Mouse (Mus musculus): ENCODE results near the gene Hexa. TPM values are rescaled to one million over a fixed set of nuclear protein-coding genes. Genes with fewer than 3 reads are reported as not detected.

The Hexa gene
- total and polyA plus RNA-seq, 3 experiments: 44.3 to 54.0 TPM; not detected in 1

GRCm38 (mm10) chr9:59533889-59534288 is 5.5 kb upstream of the Hexa start:
- TF ChIP-seq CHD2 (IDR thresholded peaks at IDR 0.05; ENCODE audit: low read length): no peak
- Histone ChIP-seq H3K9ac (ENCODE audit: control insufficient read depth, low read depth, low read length, poor library complexity, severe bottlenecking) (no peak overlapping the region), H3K27ac (ENCODE audit: control insufficient read depth, low read depth, low read length) (no peak overlapping the region), H3K4me3 (ENCODE audit: control insufficient read depth in 1 of 2, insufficient read depth in 1 of 2, low read depth in 2 of 2, low read length in 2 of 2) (no peak overlapping the region), H3K79me2 (ENCODE audit: control insufficient read depth, insufficient read depth, low read length, poor library complexity) (no peaks in the 10 kb centered on the region), H3K27me3 (ENCODE audit: control insufficient read depth in 1 of 2, insufficient read depth in 2 of 2, low read length in 2 of 2) (no peaks in the 10 kb centered on the region), H3K36me3 (ENCODE audit: control insufficient read depth in 1 of 2, insufficient read depth in 2 of 2, low read length in 2 of 2) (peaks cover 0 to 7% of the 10 kb centered on the region in 2 experiments; a peak in 2 of 4 replicates), H3K4me1 (ENCODE audit: control insufficient read depth in 1 of 2, insufficient read depth in 2 of 2, low read length in 2 of 2) (peaks cover under 1 to 15% of the 10 kb centered on the region in 2 experiments; a peak in 3 of 4 replicates), H3K9me3 (replicated peaks; ENCODE audit: insufficient read depth, low read length) (no peaks in the 10 kb centered on the region)
- no peak for DNase-seq (ENCODE audit: low read depth, low spot score)

GRCm38 (mm10) chr9:59537651-59538050 is 1.7 kb upstream of the Hexa start:
- Histone ChIP-seq H3K9ac (ENCODE audit: control insufficient read depth, low read depth, low read length, poor library complexity, severe bottlenecking) (no peak overlapping the region), H3K79me2 (ENCODE audit: control insufficient read depth, insufficient read depth, low read length, poor library complexity) (peaks cover 21% of the 10 kb centered on the region), H3K4me3 (ENCODE audit: control insufficient read depth in 1 of 2, insufficient read depth in 1 of 2, low read depth in 2 of 2, low read length in 2 of 2) (no peak overlapping the region), H3K9me3 (replicated peaks; ENCODE audit: insufficient read depth, low read length) (no peaks in the 10 kb centered on the region), H3K36me3 (ENCODE audit: control insufficient read depth in 1 of 2, insufficient read depth in 2 of 2, low read length in 2 of 2) (peaks cover 0 to 19% of the 10 kb centered on the region in 2 experiments; a peak in 2 of 4 replicates), H3K27me3 (ENCODE audit: control insufficient read depth in 1 of 2, insufficient read depth in 2 of 2, low read length in 2 of 2) (no peaks in the 10 kb centered on the region), H3K27ac (ENCODE audit: control insufficient read depth, low read depth, low read length) (no peak overlapping the region), H3K4me1 (ENCODE audit: control insufficient read depth in 1 of 2, insufficient read depth in 2 of 2, low read length in 2 of 2) (peaks cover 9 to 24% of the 10 kb centered on the region in 2 experiments)
- no peak for DNase-seq (ENCODE audit: low read depth, low spot score)
- TF ChIP-seq ZKSCAN1 (IDR thresholded peaks at IDR 0.05; ENCODE audit: low read depth, low read length) (no peak), ETS1 (IDR thresholded peaks at IDR 0.05; ENCODE audit: low read depth, low read length) (no peak), HCFC1 (IDR thresholded peaks at IDR 0.05; ENCODE audit: low read depth, low read length) (no peak), E2F4 (IDR thresholded peaks at IDR 0.05; ENCODE audit: borderline replicate concordance, low read depth, low read length) (no peak), MAX (IDR thresholded peaks at IDR 0.05; ENCODE audit: low read length) (no peak), GATA1 (IDR thresholded peaks at IDR 0.05; ENCODE audit: low read depth, low read length) (no peak)

- peak overlapping the region; percentile 1; the same call in 1 of the 2 replicates for H3K27ac ChIP-seq (ENCODE audit: control insufficient read depth, low read depth, low read length)
- peaks cover 0 to 30% of the 10 kb centered on the region in 2 experiments; a peak in 2 of 4 replicates for H3K36me3 ChIP-seq (ENCODE audit: control insufficient read depth in 1 of 2, insufficient read depth in 2 of 2, low read length in 2 of 2)
- H3K4me1 ChIP-seq (ENCODE audit: control insufficient read depth in 1 of 2, insufficient read depth in 2 of 2, low read length in 2 of 2): peaks cover 11 to 46% of the 10 kb centered on the region in 2 experiments
- H3K27me3 ChIP-seq (ENCODE audit: control insufficient read depth in 1 of 2, insufficient read depth in 2 of 2, low read length in 2 of 2): no peaks in the 10 kb centered on the region
- H3K79me2 ChIP-seq (ENCODE audit: control insufficient read depth, insufficient read depth, low read length, poor library complexity): peaks cover 28% of the 10 kb centered on the region
- H3K9me3 ChIP-seq (replicated peaks; ENCODE audit: insufficient read depth, low read length): no peaks in the 10 kb centered on the region
- peak overlapping the region; percentile 24 to 65 for H3K4me3 ChIP-seq (ENCODE audit: control insufficient read depth in 1 of 2, insufficient read depth in 1 of 2, low read depth in 2 of 2, low read length in 2 of 2)
- TF ChIP-seq SMC3 (IDR thresholded peaks at IDR 0.05; ENCODE audit: low read depth, low read length) (no peak), EP300 (IDR thresholded peaks at IDR 0.05; ENCODE audit: low read depth in 1 of 2, low read length in 2 of 2) (peak in 1 of 2 experiments; percentile 44; a peak in 1 of 4 replicates), SIN3A (IDR thresholded peaks at IDR 0.05; ENCODE audit: low read length) (0 out of 2 replicates have a peak, but pooled peaks have one; percentile 3), MXI1 (IDR thresholded peaks at IDR 0.05; ENCODE audit: low read depth, low read length) (peak; percentile 34; the same call in 1 of the 2 replicates), MAZ (IDR thresholded peaks at IDR 0.05; ENCODE audit: low read depth, low read length) (no peak), ELF1 (IDR thresholded peaks at IDR 0.05; ENCODE audit: low read depth, low read length) (0 out of 2 replicates have a peak, but pooled peaks have one; percentile 20), NRF1 (IDR thresholded peaks at IDR 0.05; ENCODE audit: insufficient read depth, low read depth, low read length, poor library complexity, severe bottlenecking) (no peak), ZNF384 (IDR thresholded peaks at IDR 0.05; ENCODE audit: low read depth, low read length) (peak; percentile 68)
- DNase-seq (ENCODE audit: low read depth, low spot score): no peak
- peak overlapping the region; percentile 84 for H3K9ac ChIP-seq (ENCODE audit: control insufficient read depth, low read depth, low read length, poor library complexity, severe bottlenecking)
Measured at GRCm38 (mm10) chr9:59541617-59542016, 2.3 kb downstream of the Hexa start.
